Mouse (Mus musculus): ENCODE data around the gene Hist2h2ac.
"Not testable (repeated sequence)": the region's sequence is repeated elsewhere in the genome, so short reads cannot be mapped to it uniquely, and the experiment has no call there.

Gene Hist2h2ac

DNA sequence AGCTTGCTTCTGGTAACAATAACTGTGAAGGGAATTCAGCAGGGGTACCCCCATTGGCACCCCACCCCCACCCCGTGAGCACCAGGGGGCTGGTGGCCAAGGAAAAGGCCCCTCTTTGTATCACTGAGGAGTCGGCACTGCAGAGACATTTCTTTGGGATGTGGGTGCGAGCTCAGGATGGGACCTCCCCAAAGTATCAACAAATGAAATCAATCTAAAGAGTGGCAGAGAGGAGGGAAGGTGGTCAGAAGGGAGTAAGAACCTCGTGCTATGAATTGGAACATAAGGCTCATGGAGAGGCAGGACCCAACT lies 28.3 kb upstream of the Hist2h2ac start:
- DNase-seq (ENCODE audit: extremely low spot score) = no peak

DNA sequence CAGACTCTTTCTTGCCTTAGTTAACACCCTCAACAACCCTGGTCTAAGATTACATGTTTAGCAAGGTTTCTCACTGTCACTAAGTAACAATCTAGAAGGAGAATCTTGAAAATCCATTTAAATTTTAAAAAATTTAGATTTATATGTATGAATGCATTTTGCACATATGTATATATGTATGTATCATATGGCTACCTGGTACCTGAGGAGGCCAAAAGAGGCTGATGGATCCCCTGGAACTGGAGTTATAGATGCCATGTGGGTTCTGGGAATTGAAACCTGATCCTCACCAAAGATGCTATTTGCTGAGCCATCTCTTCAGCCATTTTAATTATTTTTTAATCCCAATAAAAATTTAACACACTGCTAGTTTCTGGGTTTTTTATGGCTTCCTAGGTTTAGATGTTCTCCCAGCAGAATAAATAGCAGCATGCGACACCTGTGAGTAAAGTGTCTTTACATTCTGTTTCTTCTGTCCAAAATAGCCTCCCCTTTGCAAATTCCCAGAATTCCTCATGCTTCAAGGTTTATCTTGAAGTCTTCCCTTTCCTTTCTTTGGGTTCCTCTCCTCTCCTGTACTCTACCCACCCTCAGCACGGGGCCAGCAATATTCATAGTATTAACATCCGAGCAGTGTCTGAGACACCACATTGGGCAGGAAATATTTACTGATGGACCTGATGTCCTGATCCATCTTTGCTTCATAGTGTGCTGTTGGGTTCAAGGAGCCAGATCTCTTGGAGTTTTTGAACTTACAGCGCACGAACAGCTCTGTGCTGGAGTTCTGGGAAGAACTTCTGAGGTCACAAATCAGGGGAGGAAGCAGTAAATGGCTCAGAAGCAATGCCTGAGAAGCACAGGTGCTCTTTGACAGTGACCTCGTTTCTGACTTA lies 27.7 kb upstream of the Hist2h2ac start:
- peak; percentile 53 for DNase-seq (ENCODE audit: extremely low spot score)

DNA sequence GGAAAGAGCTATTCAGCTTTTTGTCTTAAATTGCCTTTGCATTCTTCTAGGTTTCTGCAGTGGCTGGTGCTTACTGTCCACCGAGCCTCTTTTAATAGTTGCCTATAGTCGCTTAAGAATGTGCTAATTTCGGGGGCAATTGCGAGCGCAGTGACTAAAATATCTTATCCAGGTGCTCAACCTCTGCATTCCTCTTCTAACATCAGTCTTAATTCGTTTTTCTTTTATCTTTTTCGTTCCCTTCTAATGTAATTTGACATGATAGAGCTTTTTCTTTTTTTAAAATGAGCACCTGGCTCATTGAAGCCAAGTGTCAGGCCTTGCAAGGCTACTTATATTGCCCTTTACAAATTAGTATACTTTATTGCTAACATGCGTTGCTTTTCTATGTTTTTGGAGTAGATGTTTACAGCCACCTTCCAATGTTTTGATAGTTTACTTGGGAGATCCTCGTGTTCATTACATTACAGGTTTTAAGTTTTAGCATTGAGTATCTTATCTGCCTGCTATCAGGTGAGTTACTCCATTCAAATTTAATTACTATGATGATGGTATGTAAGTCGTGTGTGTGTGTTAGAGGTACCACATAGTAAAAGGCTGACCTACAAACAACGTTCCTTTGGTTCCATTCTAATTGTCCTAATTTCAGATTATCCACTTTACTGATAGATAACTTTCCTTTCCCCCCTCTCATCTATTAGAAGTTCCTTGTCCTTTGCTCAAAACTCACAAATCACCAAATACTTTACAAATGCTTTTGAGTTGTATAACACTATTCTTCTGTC lies 26.9 kb upstream of the Hist2h2ac start:
- DNase-seq (ENCODE audit: extremely low spot score) = peak; percentile 61

DNA sequence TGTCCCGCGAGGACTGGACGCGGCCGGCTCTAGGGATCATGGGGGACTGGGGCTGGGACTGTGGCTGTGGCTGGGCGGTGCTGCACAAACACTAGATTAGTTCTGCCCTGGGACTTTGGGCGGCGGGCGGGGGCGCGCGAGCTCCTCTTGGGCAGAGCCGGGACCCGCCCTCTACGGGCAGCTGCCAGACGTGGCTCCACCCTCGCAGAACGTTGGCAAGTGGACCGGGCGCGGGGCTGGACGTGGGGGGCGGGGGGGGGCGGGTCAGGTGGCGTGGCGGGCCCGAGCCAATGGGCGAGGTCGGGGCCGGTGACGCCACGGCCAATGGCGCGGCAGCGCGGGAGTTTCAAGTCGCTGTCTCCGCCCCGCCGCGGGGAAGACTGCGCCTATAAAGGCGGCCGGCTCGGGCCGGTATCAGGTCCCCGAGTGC lies 25.8 kb upstream of the Hist2h2ac start, which contains the start of gene Hist2h3c1:
Gene Hist2h3c1 (plus strand): TSS at position 259 of the 430 bp plus-strand sequence.
- not testable (repeated sequence) for DNase-seq (ENCODE audit: extremely low spot score)

DNA sequence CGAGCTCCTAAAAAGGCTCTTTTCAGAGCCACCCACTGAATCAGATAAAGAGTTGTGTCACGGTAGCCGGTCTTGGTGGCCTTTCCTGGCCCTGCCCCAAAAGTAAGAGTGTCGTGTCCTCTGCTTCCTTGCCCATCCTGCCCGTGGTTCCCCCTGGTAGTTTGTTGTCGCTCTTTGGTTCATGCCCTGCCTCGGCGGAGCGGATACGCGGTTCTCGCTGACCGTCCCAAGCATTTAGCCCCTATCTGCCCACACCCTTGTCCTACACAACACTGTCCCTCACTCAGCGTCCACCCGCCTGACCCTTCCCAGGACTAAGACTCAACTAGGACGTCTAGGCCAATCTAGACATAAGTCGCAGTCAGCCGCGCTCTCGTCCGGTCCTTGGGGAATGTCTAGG lies 25.3 kb upstream of the Hist2h2ac start:
- not testable (repeated sequence) for DNase-seq (ENCODE audit: extremely low spot score)

- DNase-seq (ENCODE audit: extremely low spot score) = peak; percentile 85
Measured at GRCm38 (mm10) chr3:96245003-96245886, 24.6 kb upstream of the Hist2h2ac start, which contains the start of gene Hist2h2aa1. Gene Hist2h2aa1 (plus strand): TSS chr3:96245497.

GRCm38 (mm10) chr3:96243921-96244572 lies 23.4 kb upstream of the Hist2h2ac start:
- no peak for DNase-seq (ENCODE audit: extremely low spot score)

DNA sequence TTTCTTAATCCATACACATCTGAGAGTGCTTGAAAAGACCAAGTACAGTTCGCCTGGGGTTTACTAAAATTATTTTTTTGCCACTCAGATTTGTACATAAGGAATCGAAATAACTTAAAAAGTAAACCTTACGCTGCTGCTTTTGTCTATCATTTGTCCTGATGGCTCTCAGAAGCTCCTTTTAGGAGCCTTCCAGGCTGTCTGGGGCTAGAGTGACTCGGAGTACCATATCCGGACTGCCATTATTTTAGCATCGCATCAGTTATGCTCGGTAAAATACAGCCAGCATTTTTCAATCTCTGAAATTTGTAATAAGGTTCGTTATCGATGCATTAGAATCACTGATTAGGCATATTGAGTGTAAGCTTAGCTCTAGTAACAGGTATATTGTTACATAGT lies 20.1 kb upstream of the Hist2h2ac start:
- no peak for DNase-seq (ENCODE audit: extremely low spot score)

- peak; percentile 75 for DNase-seq (ENCODE audit: extremely low spot score)
Measured at GRCm38 (mm10) chr3:96239949-96240798, 19.5 kb upstream of the Hist2h2ac start, which contains the start of gene Hist2h2aa2. Gene Hist2h2aa2 (minus strand): TSS chr3:96240276.

GRCm38 (mm10) chr3:96238954-96239793 lies 18.5 kb upstream of the Hist2h2ac start, which contains the start of gene Hist2h3c2:
Gene Hist2h3c2 (minus strand): TSS chr3:96239127.
- DNase-seq (ENCODE audit: extremely low spot score) = not testable (repeated sequence)

GRCm38 (mm10) chr3:96237904-96238511 lies 17.3 kb upstream of the Hist2h2ac start:
- DNase-seq (ENCODE audit: extremely low spot score) = no peak

GRCm38 (mm10) chr3:96237335-96237903 lies 16.7 kb upstream of the Hist2h2ac start:
- DNase-seq (ENCODE audit: extremely low spot score) = peak; percentile 75

GRCm38 (mm10) chr3:96236834-96237334 lies 16.2 kb upstream of the Hist2h2ac start:
- no peak for DNase-seq (ENCODE audit: extremely low spot score)

GRCm38 (mm10) chr3:96235836-96236235 lies 15.2 kb upstream of the Hist2h2ac start:
- no peak for DNase-seq (ENCODE audit: extremely low spot score)

DNA sequence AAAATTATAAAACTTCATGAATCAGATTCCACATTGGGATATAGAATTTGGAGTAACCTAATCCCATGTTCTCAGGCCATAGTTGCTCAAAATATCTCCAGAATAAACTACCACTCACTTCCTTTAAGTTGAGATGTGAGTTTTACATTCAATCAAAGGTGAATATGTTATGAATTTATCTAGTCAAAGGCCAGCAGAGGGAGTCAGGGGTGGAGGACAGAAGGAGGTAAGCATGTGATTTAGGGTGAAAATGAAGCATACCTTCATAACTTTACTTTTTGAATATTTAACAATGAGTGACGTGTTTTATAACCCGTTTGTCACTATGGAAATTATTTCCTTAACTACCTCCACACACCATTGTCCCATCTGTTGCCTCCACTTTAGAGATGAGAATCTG lies 14.2 kb upstream of the Hist2h2ac start:
- no peak for DNase-seq (ENCODE audit: extremely low spot score)

GRCm38 (mm10) chr3:96231758-96232120 lies 11.1 kb upstream of the Hist2h2ac start:
- no peak for DNase-seq (ENCODE audit: extremely low spot score)

DNA sequence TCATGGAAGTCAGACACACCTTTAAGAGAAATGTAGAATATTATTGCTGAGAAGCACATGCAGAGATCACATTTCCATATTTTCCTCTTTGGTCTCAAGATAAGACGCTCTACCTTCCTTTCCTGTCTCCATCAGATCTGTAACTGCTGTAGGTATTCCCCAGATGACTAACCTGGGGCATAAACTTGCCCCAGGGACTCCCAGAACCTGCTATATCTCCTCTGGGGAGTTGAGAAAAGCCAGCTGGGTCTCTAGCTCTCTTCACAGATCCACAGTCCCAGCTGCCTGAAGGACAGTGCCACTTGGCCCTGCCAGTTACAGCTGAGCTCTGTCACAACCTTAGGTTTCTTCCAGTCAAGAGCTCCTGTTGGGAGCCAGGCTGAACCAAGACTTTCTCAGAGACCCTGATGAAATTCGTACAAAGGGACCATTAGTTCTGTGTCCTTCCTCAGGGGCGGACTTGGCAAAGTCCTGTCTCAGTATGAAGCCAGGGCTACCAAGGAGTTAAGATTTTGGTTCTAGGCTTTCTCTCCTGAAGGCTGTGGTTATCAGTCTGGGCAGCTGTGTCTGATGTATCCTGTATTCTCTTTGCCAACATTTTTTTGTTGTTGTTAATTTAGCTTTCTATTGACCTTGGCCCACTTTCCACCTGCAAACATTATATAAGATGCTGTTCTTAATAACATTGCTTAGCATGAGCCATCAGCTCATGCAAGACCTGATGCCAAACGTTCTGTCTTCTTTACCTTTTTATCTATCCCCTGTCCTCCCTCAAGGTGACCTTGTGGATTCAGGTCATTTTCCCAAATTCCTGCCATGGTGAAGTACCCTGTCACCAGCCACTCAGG lies 10.5 kb upstream of the Hist2h2ac start:
- no peak for DNase-seq (ENCODE audit: extremely low spot score)
